Comparison of ENCODE assay signal across 8 mouse cellular contexts in genomic region chr1:161036411-161036841, GRCm38 (mm10). TPM values are rescaled to one million over a fixed set of nuclear protein-coding genes. Genes with fewer than 3 reads are reported as not detected.
DNase-seq lines count a peak whose midpoint lies in the region; ATAC-seq and TF ChIP-seq lines count a peak whose summit lies in the region.

No protein-coding gene starts in this region.

- no peak for TF ChIP-seq CTCF in gastrocnemius, adult 2 months (IDR thresholded peaks at IDR 0.05)

- H3K27ac ChIP-seq in gastrocnemius, adult 2 months: peak overlapping the region; percentile 92
- H3K27ac ChIP-seq in hindbrain, embryonic 14.5 days: peak overlapping the region; percentile 94
- peak overlapping the region; percentile 90 for H3K27ac ChIP-seq in midbrain, embryonic 13.5 days

- under 1% methylated on average over 5 of the region's 5 CpGs for WGBS in hindbrain, embryonic 14.5 days
- 1% methylated on average over 5 of the region's 5 CpGs for WGBS in midbrain, embryonic 13.5 days

- H3K36me3 ChIP-seq in hindbrain, embryonic 14.5 days (replicated peaks; ENCODE audit: control insufficient read depth, insufficient read depth): peaks cover 67% of the 10 kb centered on the region
- peaks cover 45% of the 10 kb centered on the region for H3K36me3 ChIP-seq in midbrain, embryonic 13.5 days

- H3K4me2 ChIP-seq in hindbrain, embryonic 14.5 days (replicated peaks): peak overlapping the region; percentile 98
- H3K4me2 ChIP-seq in midbrain, embryonic 13.5 days (replicated peaks): peak overlapping the region; percentile 71

- no peaks in the 10 kb centered on the region for H3K27me3 ChIP-seq in hindbrain, embryonic 14.5 days (ENCODE audit: control insufficient read depth, insufficient read depth, low read length)
- no peaks in the 10 kb centered on the region for H3K27me3 ChIP-seq in midbrain, embryonic 13.5 days

- peaks cover 30% of the 10 kb centered on the region; the same call in 1 of the 2 replicates for H3K4me1 ChIP-seq in hindbrain, embryonic 14.5 days (replicated peaks; ENCODE audit: control insufficient read depth, insufficient read depth, low read length)
- H3K4me1 ChIP-seq in midbrain, embryonic 13.5 days (replicated peaks): peaks cover 43% of the 10 kb centered on the region

- H3K4me3 ChIP-seq in gastrocnemius, adult 2 months: peak overlapping the region; percentile 92
- peak overlapping the region; percentile 87 for H3K4me3 ChIP-seq in hindbrain, embryonic 14.5 days (replicated peaks; ENCODE audit: low read length)
- peak overlapping the region; percentile 88 for H3K4me3 ChIP-seq in midbrain, embryonic 13.5 days (replicated peaks)

- no peaks in the 10 kb centered on the region for H3K9me3 ChIP-seq in hindbrain, embryonic 14.5 days (ENCODE audit: control insufficient read depth, low read length)
- no peaks in the 10 kb centered on the region for H3K9me3 ChIP-seq in midbrain, embryonic 13.5 days

- DNase-seq in gastrocnemius, adult 2 months: no peak
- DNase-seq in gastrocnemius, postnatal 36 days: no peak
- DNase-seq in 416B (ENCODE audit: low read depth): peak; percentile 67
- peak; percentile 19 to 28 for DNase-seq in cerebellum, postnatal 14 days
- peak; percentile 55 for DNase-seq in hindbrain, embryonic 14.5 days (ENCODE audit: low spot score)
- DNase-seq in MN1 (ENCODE audit: low spot score): no peak
- no peak for DNase-seq in layer of hippocampus, postnatal 36 days

- no peak for ATAC-seq in hindbrain, embryonic 14.5 days (ENCODE audit: low FRiP score)
- no peak for ATAC-seq in midbrain, embryonic 13.5 days

- intact Hi-C loops in gastrocnemius, adult 2 months (cut with DNase I): loop anchor here (5.0 kb wide), 4 partner anchors 36 to 244 kb away; partner anchors contain the start of genes Cenpl, Dars2, Rabgap1l and Rc3h1
- intact Hi-C loops in gastrocnemius, postnatal 36 days (cut with DNase I): no loop called here

- peak overlapping the region; percentile 100 for H3K9ac ChIP-seq in hindbrain, embryonic 14.5 days
- peak overlapping the region; percentile 96 for H3K9ac ChIP-seq in midbrain, embryonic 13.5 days (replicated peaks)

RNA-seq across cellular contexts. Expression of gene Zbtb37, which starts 1.8 kb away (rescaled TPM):
- 1 to 10 TPM; 6.2 to 6.6 TPM for total RNA-seq in gastrocnemius, adult 2 months (2021)
- 1 to 10 TPM; 5.3 to 7.1 TPM for total RNA-seq in gastrocnemius, postnatal 36 days (2021)
- polyA plus RNA-seq in hindbrain, embryonic 14.5 days (2014; fragmentation: Nextera tagmentation; extraction: Ambion mirVana): 16.3 and 18.6 TPM in 2 replicates
- polyA plus RNA-seq in midbrain, embryonic 13.5 days (2015; fragmentation: Nextera tagmentation; extraction: Ambion mirVana): 13.6 and 14.1 TPM in 2 replicates
- total RNA-seq in layer of hippocampus, postnatal 36 days (2021): 10 to 100 TPM; 16.7 to 21.0 TPM

RNA-seq across cellular contexts. Expression of gene Dars2, which starts 34.0 kb away (rescaled TPM):
- 10 to 100 TPM in 1 of 2 experiments, 1 to 10 TPM in 1; 7.6 to 15.5 TPM for total RNA-seq in gastrocnemius, adult 2 months (2021)
- 10 to 100 TPM; 11.4 to 11.7 TPM for total RNA-seq in gastrocnemius, postnatal 36 days (2021)
- 28.3 and 30.8 TPM in 2 replicates for polyA plus RNA-seq in hindbrain, embryonic 14.5 days (2014; fragmentation: Nextera tagmentation; extraction: Ambion mirVana)
- 29.5 and 31.5 TPM in 2 replicates for polyA plus RNA-seq in midbrain, embryonic 13.5 days (2015; fragmentation: Nextera tagmentation; extraction: Ambion mirVana)
- total RNA-seq in layer of hippocampus, postnatal 36 days (2021): 10 to 100 TPM; 22.6 to 24.0 TPM

RNA-seq across cellular contexts. Expression of gene Cenpl, which starts 34.1 kb away (rescaled TPM):
- under 1 TPM; 0.41 to 0.50 TPM for total RNA-seq in gastrocnemius, adult 2 months (2021)
- total RNA-seq in gastrocnemius, postnatal 36 days (2021): under 1 TPM; 0.52 to 0.64 TPM
- polyA plus RNA-seq in hindbrain, embryonic 14.5 days (2014; fragmentation: Nextera tagmentation; extraction: Ambion mirVana): 9.4 and 10.8 TPM in 2 replicates
- polyA plus RNA-seq in midbrain, embryonic 13.5 days (2015; fragmentation: Nextera tagmentation; extraction: Ambion mirVana): 19.1 and 22.1 TPM in 2 replicates
- 1 to 10 TPM; 1.1 to 2.3 TPM for total RNA-seq in layer of hippocampus, postnatal 36 days (2021)

RNA-seq across cellular contexts. Expression of gene Serpinc1, which starts 58.0 kb away (rescaled TPM):
- under 1 TPM in 1 of 2 experiments, not detected in 1; 0.64 TPM for total RNA-seq in gastrocnemius, adult 2 months (2021)
- total RNA-seq in gastrocnemius, postnatal 36 days (2021): under 1 TPM; 0.15 to 0.18 TPM
- polyA plus RNA-seq in hindbrain, embryonic 14.5 days (2014; fragmentation: Nextera tagmentation; extraction: Ambion mirVana): 2.4 and 3.3 TPM in 2 replicates
- polyA plus RNA-seq in midbrain, embryonic 13.5 days (2015; fragmentation: Nextera tagmentation; extraction: Ambion mirVana): 3.8 and 4.1 TPM in 2 replicates
- under 1 TPM; 0.20 to 0.65 TPM for total RNA-seq in layer of hippocampus, postnatal 36 days (2021)

Comparison
In these comparisons a context has a peak if more than half of its experiments do, and no peak if none do; other contexts are left out.
1. DNase-seq: peak in 416B (single experiment), cerebellum, postnatal 14 days (2 of 2) and hindbrain, embryonic 14.5 days (single experiment); none in gastrocnemius, adult 2 months (single experiment), gastrocnemius, postnatal 36 days (0 of 2), MN1 (single experiment) and layer of hippocampus, postnatal 36 days (0 of 2).
2. Peak in every context shown above with its lines, with median percentiles within 50 percentile points of each other: H3K27ac ChIP-seq and H3K4me3 ChIP-seq.